Mouse (Mus musculus): ENCODE results near the gene Bach2. TPM values are rescaled to one million over a fixed set of nuclear protein-coding genes. Genes with fewer than 3 reads are reported as not detected.

The Bach2 gene
- polyA plus RNA-seq, 1 experiment from 2014 or later = 21.9 TPM

DNA sequence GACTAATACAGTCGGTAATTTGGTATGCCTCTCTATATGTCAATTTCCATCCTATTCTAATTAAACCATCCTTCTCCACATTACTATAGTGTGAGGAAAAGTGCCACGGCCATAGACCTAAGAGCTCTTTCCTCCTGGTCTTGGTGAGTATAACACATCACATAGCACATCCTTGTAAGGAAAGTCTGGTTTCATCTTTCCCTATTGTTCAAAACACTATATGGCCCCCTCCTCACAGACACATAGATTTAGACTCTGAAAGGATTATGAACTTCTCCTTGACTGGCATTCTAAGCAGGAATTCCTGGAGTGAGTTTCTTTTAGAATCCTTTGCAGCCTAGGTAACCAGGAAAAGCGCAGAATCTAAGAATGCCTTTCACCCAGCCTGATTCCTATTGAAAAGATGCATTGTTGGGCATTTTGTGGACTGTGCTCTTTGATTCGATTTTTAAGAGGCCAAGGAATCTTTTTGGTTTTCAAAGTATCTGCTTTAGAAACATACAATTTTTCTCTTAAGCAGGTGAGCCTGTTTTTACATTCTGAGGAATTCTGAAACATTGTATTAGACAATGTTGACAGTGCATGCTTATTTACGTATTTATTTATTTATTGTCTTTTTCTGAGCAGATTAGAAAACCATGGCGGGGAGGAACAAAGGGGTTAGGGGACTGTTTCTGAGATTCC, 239.5 kb downstream of the Bach2 start:
- Histone ChIP-seq H3K4me1 (ENCODE audit: control insufficient read depth, insufficient read depth, low read length) (peaks cover 59% of the 10 kb centered on the region), H3K9ac (ENCODE audit: low read length) (no peak overlapping the region), H3K27ac (ENCODE audit: low read depth, low read length) (no peak overlapping the region), H3K27me3 (replicated peaks; ENCODE audit: control insufficient read depth, insufficient read depth, low read length) (no peaks in the 10 kb centered on the region), H3K4me3 (ENCODE audit: low read depth, low read length) (no peak overlapping the region), H3K4me2 (ENCODE audit: low read length) (no peak overlapping the region), H3K36me3 (ENCODE audit: control insufficient read depth, insufficient read depth, low read length) (no peaks in the 10 kb centered on the region), H3K9me3 (replicated peaks; ENCODE audit: control insufficient read depth, low read length) (no peaks in the 10 kb centered on the region)
- 15% methylated on average over 6 of the region's 6 CpGs for WGBS
- DNase-seq (ENCODE audit: low spot score) (peak; percentile 51), ATAC-seq (no peak)

DNA sequence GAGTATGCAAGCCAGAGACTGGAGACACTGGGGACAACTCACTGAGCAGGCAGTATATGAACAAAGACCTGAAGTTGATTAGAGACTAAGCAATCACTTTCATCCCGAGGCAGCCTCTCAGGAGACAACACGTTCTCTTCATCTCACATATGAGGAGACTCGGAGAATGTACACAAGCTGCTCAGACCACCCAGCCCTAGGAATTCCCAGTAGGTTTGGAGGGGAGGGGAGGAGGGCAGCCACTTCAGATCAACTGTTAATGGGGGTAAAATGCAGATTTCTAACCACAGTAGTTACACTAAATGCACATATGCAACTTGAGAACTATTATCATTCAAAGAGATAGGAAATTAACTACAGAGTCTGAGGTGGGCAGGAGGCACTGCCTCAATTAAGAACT, 240.6 kb downstream of the Bach2 start:
- Histone ChIP-seq H3K27me3 (replicated peaks; ENCODE audit: control insufficient read depth, insufficient read depth, low read length) (no peaks in the 10 kb centered on the region), H3K4me1 (ENCODE audit: control insufficient read depth, insufficient read depth, low read length) (peaks cover 62% of the 10 kb centered on the region), H3K9me3 (replicated peaks; ENCODE audit: control insufficient read depth, low read length) (no peaks in the 10 kb centered on the region), H3K27ac (ENCODE audit: low read depth, low read length) (no peak overlapping the region), H3K4me2 (ENCODE audit: low read length) (no peak overlapping the region), H3K4me3 (ENCODE audit: low read depth, low read length) (no peak overlapping the region), H3K9ac (ENCODE audit: low read length) (no peak overlapping the region), H3K36me3 (ENCODE audit: control insufficient read depth, insufficient read depth, low read length) (no peaks in the 10 kb centered on the region)
- WGBS = 13% methylated on average over 3 of the region's 3 CpGs
- DNase-seq (ENCODE audit: low spot score) = no peak
- ATAC-seq = no peak

DNA sequence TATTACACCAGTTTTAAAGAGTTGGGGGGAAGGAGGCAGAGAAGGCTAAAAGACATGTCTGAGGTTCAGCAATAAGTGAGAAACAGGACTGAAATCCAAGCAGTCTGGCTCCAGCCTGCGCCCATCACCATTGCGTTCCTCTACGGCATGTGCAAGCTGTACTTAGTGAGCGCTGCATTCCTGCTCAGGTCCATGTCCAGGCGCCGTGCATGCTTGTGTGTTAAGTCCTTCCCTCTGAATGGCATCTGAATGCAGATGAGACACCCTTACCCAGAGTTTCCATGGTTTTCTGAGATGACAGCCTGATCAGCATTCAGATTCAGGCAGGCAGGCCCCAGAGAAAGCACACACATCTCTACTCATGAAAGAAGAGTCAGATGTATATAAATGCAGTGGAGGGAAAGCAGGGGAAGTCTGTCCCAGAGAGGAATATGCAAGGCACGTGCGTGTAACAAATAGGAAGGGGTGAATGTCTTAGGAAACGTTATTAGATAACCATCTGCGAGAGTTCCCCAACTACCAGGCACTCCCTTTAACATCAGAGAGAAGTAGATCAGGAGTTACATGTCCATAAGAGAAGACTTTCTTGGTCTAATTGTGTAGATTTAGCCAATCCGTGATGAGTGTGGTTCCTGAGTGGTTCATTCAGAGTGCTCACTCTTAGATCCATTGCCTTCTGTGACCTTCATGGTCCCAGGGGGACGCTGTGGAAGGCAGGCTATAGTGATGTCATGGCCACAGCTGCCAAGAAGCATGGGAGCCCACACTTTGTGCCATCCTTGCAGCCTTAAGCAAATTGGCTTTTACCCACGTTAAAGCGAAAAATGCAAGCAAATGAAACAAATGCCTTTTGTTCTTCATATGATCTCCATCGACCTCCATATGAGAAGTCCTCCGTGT, 241.4 kb downstream of the Bach2 start:
- no peaks in the 10 kb centered on the region for H3K36me3 ChIP-seq (ENCODE audit: control insufficient read depth, insufficient read depth, low read length)
- no peak overlapping the region for H3K4me2 ChIP-seq (ENCODE audit: low read length)
- H3K4me3 ChIP-seq (ENCODE audit: low read depth, low read length) = no peak overlapping the region
- peak overlapping the region; percentile 46; the same call in 1 of the 2 replicates for H3K27ac ChIP-seq (ENCODE audit: low read depth, low read length)
- peak; percentile 37 for DNase-seq (ENCODE audit: low spot score)
- ATAC-seq = peak; percentile 36; the same call in 1 of the 2 replicates
- 64% methylated on average over 16 of the region's 16 CpGs for WGBS
- peaks cover 62% of the 10 kb centered on the region for H3K4me1 ChIP-seq (ENCODE audit: control insufficient read depth, insufficient read depth, low read length)
- no peaks in the 10 kb centered on the region for H3K9me3 ChIP-seq (replicated peaks; ENCODE audit: control insufficient read depth, low read length)
- no peak overlapping the region for H3K9ac ChIP-seq (ENCODE audit: low read length)
- H3K27me3 ChIP-seq (replicated peaks; ENCODE audit: control insufficient read depth, insufficient read depth, low read length) = no peaks in the 10 kb centered on the region

- DNase-seq (ENCODE audit: low spot score) (peak; percentile 43), ATAC-seq (0 out of 2 replicates have a peak, but pooled peaks have one; percentile 21)
- H3K36me3 ChIP-seq (ENCODE audit: control insufficient read depth, insufficient read depth, low read length) = no peaks in the 10 kb centered on the region
- 20% methylated on average over 18 of the region's 18 CpGs for WGBS
- peak overlapping the region; percentile 52 for H3K27ac ChIP-seq (ENCODE audit: low read depth, low read length)
- H3K4me1 ChIP-seq (ENCODE audit: control insufficient read depth, insufficient read depth, low read length) = peaks cover 66% of the 10 kb centered on the region
- H3K9ac ChIP-seq (ENCODE audit: low read length) = peak overlapping the region; percentile 13; the same call in 1 of the 2 replicates
- H3K4me3 ChIP-seq (ENCODE audit: low read depth, low read length) = no peak overlapping the region
- peak overlapping the region; percentile 4; the same call in 1 of the 2 replicates for H3K4me2 ChIP-seq (ENCODE audit: low read length)
- no peaks in the 10 kb centered on the region for H3K9me3 ChIP-seq (replicated peaks; ENCODE audit: control insufficient read depth, low read length)
- no peaks in the 10 kb centered on the region for H3K27me3 ChIP-seq (replicated peaks; ENCODE audit: control insufficient read depth, insufficient read depth, low read length)
These were observed 242.9 kb downstream of the Bach2 start for GRCm38 (mm10) chr4:32481366-32482055.

GRCm38 (mm10) chr4:32482138-32482537, 243.5 kb downstream of the Bach2 start:
- no peak for DNase-seq (ENCODE audit: low spot score)
- Histone ChIP-seq H3K9ac (ENCODE audit: low read length) (peak overlapping the region; percentile 22; the same call in 1 of the 2 replicates), H3K9me3 (replicated peaks; ENCODE audit: control insufficient read depth, low read length) (no peaks in the 10 kb centered on the region), H3K36me3 (ENCODE audit: control insufficient read depth, insufficient read depth, low read length) (no peaks in the 10 kb centered on the region), H3K27ac (ENCODE audit: low read depth, low read length) (peak overlapping the region; percentile 52), H3K4me2 (ENCODE audit: low read length) (no peak overlapping the region), H3K4me1 (ENCODE audit: control insufficient read depth, insufficient read depth, low read length) (peaks cover 65% of the 10 kb centered on the region), H3K27me3 (replicated peaks; ENCODE audit: control insufficient read depth, insufficient read depth, low read length) (no peaks in the 10 kb centered on the region), H3K4me3 (ENCODE audit: low read depth, low read length) (no peak overlapping the region)
- 74% methylated on average over 8 of the region's 8 CpGs for WGBS
- ATAC-seq = no peak

- H3K4me2 ChIP-seq (ENCODE audit: low read length) = no peak overlapping the region
- H3K36me3 ChIP-seq (ENCODE audit: control insufficient read depth, insufficient read depth, low read length) = no peaks in the 10 kb centered on the region
- H3K4me1 ChIP-seq (ENCODE audit: control insufficient read depth, insufficient read depth, low read length) = peaks cover 66% of the 10 kb centered on the region
- no peak overlapping the region for H3K4me3 ChIP-seq (ENCODE audit: low read depth, low read length)
- ATAC-seq (no peak), DNase-seq (ENCODE audit: low spot score) (peak; percentile 57)
- H3K9me3 ChIP-seq (replicated peaks; ENCODE audit: control insufficient read depth, low read length) = no peaks in the 10 kb centered on the region
- no peaks in the 10 kb centered on the region for H3K27me3 ChIP-seq (replicated peaks; ENCODE audit: control insufficient read depth, insufficient read depth, low read length)
- 12% methylated on average over 8 of the region's 8 CpGs for WGBS
- no peak overlapping the region for H3K9ac ChIP-seq (ENCODE audit: low read length)
- H3K27ac ChIP-seq (ENCODE audit: low read depth, low read length) = 0 out of 2 replicates have a peak overlapping the region, but pooled peaks have one; percentile 17
These were observed 244.3 kb downstream of the Bach2 start for GRCm38 (mm10) chr4:32482936-32483335.

GRCm38 (mm10) chr4:32485848-32486247, 247.2 kb downstream of the Bach2 start:
- H3K4me3 ChIP-seq (ENCODE audit: low read depth, low read length) = no peak overlapping the region
- H3K4me2 ChIP-seq (ENCODE audit: low read length) = no peak overlapping the region
- no peaks in the 10 kb centered on the region for H3K9me3 ChIP-seq (replicated peaks; ENCODE audit: control insufficient read depth, low read length)
- H3K9ac ChIP-seq (ENCODE audit: low read length) = no peak overlapping the region
- no peaks in the 10 kb centered on the region for H3K27me3 ChIP-seq (replicated peaks; ENCODE audit: control insufficient read depth, insufficient read depth, low read length)
- DNase-seq (ENCODE audit: low spot score) (no peak), ATAC-seq (no peak)
- H3K27ac ChIP-seq (ENCODE audit: low read depth, low read length) = peak overlapping the region; percentile 31; the same call in 1 of the 2 replicates
- peaks cover 40% of the 10 kb centered on the region for H3K4me1 ChIP-seq (ENCODE audit: control insufficient read depth, insufficient read depth, low read length)
- no peaks in the 10 kb centered on the region for H3K36me3 ChIP-seq (ENCODE audit: control insufficient read depth, insufficient read depth, low read length)
- 27% methylated on average over 5 of the region's 5 CpGs for WGBS

GRCm38 (mm10) chr4:32486654-32487398, 248.2 kb downstream of the Bach2 start:
- H3K4me2 ChIP-seq (ENCODE audit: low read length) = peak overlapping the region; percentile 45
- peak overlapping the region; percentile 93 for H3K27ac ChIP-seq (ENCODE audit: low read depth, low read length)
- H3K4me1 ChIP-seq (ENCODE audit: control insufficient read depth, insufficient read depth, low read length) = peaks cover 30% of the 10 kb centered on the region
- WGBS = 9% methylated on average over 17 of the region's 17 CpGs
- no peak overlapping the region for H3K4me3 ChIP-seq (ENCODE audit: low read depth, low read length)
- H3K36me3 ChIP-seq (ENCODE audit: control insufficient read depth, insufficient read depth, low read length) = no peaks in the 10 kb centered on the region
- ATAC-seq (peak; percentile 89), DNase-seq (ENCODE audit: low spot score) (peak; percentile 89)
- no peaks in the 10 kb centered on the region for H3K27me3 ChIP-seq (replicated peaks; ENCODE audit: control insufficient read depth, insufficient read depth, low read length)
- no peaks in the 10 kb centered on the region for H3K9me3 ChIP-seq (replicated peaks; ENCODE audit: control insufficient read depth, low read length)
- H3K9ac ChIP-seq (ENCODE audit: low read length) = peak overlapping the region; percentile 54
